Mouse (Mus musculus) 3134 (cell line): ENCODE results near the gene Gm8279.
"Not testable (repeated sequence)": the region's sequence is repeated elsewhere in the genome, so short reads cannot be mapped to it uniquely, and the experiment has no call there.

Experiments used
- DNase-seq: peaks from one replicate; pipeline ENCODE4 v3.0.0-alpha.2; 2011; ENCODE audit warnings: low spot score; ENCODE audit not compliant: insufficient read length; ENCODE audit errors: extremely low read depth

Gm8279 gene

GRCm38 (mm10) chr14:5131219-5131618 is at the start of gene Gm8279:
Gene Gm8279, plus strand, starts transcription at chr14:5131519.
- DNase-seq: not testable (repeated sequence)

DNA sequence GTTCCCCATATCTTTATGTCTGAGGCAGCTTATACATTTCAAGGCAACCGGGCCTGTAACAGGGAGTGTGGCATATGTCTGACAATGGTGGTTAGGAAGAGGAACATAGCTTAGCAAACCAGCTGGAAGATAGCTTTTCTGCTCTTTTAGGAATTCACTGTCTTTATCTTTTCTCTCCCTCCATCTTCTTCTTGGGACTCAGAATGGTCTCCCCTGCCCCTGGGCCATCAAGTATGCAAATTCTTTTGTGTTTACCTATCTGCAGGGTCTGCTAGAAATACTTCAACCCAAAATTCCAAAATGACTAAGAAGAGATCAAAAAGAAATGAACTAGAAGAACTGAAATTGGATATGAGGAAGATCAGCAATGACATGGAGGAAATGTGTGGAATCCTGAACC is 32.9 kb downstream of the Gm8279 start, which contains the start of gene Gm3317:
Gene Gm3317, plus strand, starts transcription at position 301 of the 400 bp plus-strand sequence.
- not testable (repeated sequence) for DNase-seq

DNA sequence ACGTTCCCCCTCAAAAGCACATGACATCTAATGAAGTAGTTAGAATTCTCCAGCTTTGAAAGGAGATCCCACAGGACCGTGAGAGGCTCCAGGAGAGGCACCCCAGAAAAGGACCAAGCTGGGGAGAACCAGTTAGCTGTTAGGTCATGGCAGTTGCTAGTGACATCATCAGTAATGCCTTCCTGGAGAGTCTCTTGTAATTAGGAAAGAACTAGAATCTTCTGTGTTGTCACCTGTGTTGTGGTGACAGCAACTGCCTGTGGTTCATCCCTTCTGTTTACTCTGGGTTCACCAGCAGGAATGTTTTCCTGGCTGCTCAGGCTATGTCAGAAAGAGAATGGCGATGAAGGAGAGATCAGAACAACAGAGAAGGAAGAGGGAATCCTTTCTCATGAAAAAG is 54.2 kb downstream of the Gm8279 start, which contains the start of gene Gm8271:
Gene Gm8271, plus strand, starts transcription at position 301 of the 400 bp plus-strand sequence.
- DNase-seq: not testable (repeated sequence)
